ENCODE assay signal across 17 mouse cellular contexts in the genomic region with DNA sequence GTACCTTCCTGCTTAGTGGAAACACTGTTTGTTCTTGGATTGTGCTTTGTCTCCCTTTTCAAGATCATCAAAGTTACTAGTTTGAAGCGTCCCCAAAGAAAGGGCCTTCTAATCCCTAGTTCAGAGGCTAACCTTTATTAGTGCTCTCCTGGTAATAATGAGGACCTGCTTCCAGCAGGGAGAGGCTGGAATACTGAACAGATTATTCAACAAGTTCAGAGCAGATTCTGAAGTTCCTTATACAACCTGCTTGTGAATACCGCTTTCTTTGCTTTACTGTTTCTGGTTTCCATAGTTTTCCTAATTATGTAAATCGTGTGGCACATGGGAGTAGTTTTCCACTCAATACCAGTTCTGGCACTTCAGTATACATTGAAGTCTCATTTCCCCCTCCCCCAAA.
"Had no signal": no experiment of that assay in that cellular context is flagged by ENCODE, and none has a peak within 500 bp of the region (broad histone marks: within the 10 kb centered on the region; RNA-seq: fewer than 3 reads in every experiment).

No protein-coding gene starts in this region.

- H3K9me3 ChIP-seq: liver, embryonic 13.5 days; midbrain, embryonic 13.5 days; neural tube, embryonic 12.5 days; neural tube, embryonic 15.5 days; stomach, embryonic 15.5 days had no signal

- H3K4me3 ChIP-seq: left cerebral cortex, adult 2 months; liver, embryonic 13.5 days; midbrain, embryonic 13.5 days; neural tube, embryonic 12.5 days; neural tube, embryonic 15.5 days; stomach, embryonic 15.5 days had no signal

- DNase-seq: kidney, adult 2 months; kidney, postnatal 25 days; layer of hippocampus, postnatal 36 days; liver, embryonic 13.5 days; lung, adult 2 months; lung, postnatal 14 days; lung, postnatal 4 days; right cerebral cortex, postnatal 14 days; spleen, adult 18-20 months; thymus, postnatal 25 days had no signal

- H3K36me3 ChIP-seq: liver, embryonic 13.5 days; midbrain, embryonic 13.5 days; neural tube, embryonic 12.5 days; neural tube, embryonic 15.5 days; stomach, embryonic 15.5 days had no signal

- H3K9ac ChIP-seq: liver, embryonic 13.5 days; midbrain, embryonic 13.5 days; neural tube, embryonic 12.5 days; neural tube, embryonic 15.5 days; stomach, embryonic 15.5 days had no signal

- ATAC-seq: intestine, postnatal 0 days; midbrain, embryonic 13.5 days had no signal

- H3K4me1 ChIP-seq: liver, embryonic 13.5 days; neural tube, embryonic 12.5 days; stomach, embryonic 15.5 days had no signal

- H3K4me2 ChIP-seq: liver, embryonic 13.5 days; midbrain, embryonic 13.5 days; neural tube, embryonic 12.5 days; neural tube, embryonic 15.5 days; stomach, embryonic 15.5 days had no signal

- H3K27ac ChIP-seq: kidney, postnatal 0 days; left cerebral cortex, adult 2 months; liver, embryonic 13.5 days; midbrain, embryonic 13.5 days; neural tube, embryonic 12.5 days; neural tube, embryonic 15.5 days; stomach, embryonic 15.5 days had no signal

- H3K27me3 ChIP-seq: liver, embryonic 13.5 days; stomach, embryonic 15.5 days had no signal
